Mouse (Mus musculus) liver, embryonic 12.5 days (tissue): ENCODE results near the gene Efcab5. TPM values are rescaled to one million over a fixed set of nuclear protein-coding genes. Genes with fewer than 3 reads are reported as not detected.

ENCODE experiments used
- ATAC-seq: fragments of 200-750 bp; cut with Nextera tagmentation; 2 replicates; pipeline ENCODE4 v1.8.0; 2017; ENCODE audit warnings: moderate number of reproducible peaks, mild to moderate bottlenecking, moderate library complexity
- H3K27ac ChIP-seq: fragments of 300-500 bp; sonication (generic); 2 replicates; pipeline ENCODE4 v1.5.1; 2016; ENCODE audit warnings: mild to moderate bottlenecking
- H3K27me3 ChIP-seq: fragments of 300-500 bp; sonication (generic); replicated peaks from 2 replicates; pipeline ENCODE4 v1.6.1; 2016; ENCODE audit warnings: mild to moderate bottlenecking, moderate library complexity
- H3K36me3 ChIP-seq: fragments of 300-500 bp; sonication (generic); 2 replicates; pipeline ENCODE4 v1.6.1; 2016; ENCODE audit warnings: mild to moderate bottlenecking, moderate library complexity
- H3K4me1 ChIP-seq: fragments of 300-500 bp; sonication (generic); 2 replicates; pipeline ENCODE4 v1.6.1; 2016
- H3K4me2 ChIP-seq: fragments of 300-500 bp; sonication (generic); 2 replicates; pipeline ENCODE4 v1.6.1; 2016; ENCODE audit warnings: mild to moderate bottlenecking, moderate library complexity
- H3K4me3 ChIP-seq: fragments of 300-500 bp; sonication (generic); 2 replicates; pipeline ENCODE4 v1.5.1; 2016; ENCODE audit warnings: mild to moderate bottlenecking, moderate library complexity
- H3K9ac ChIP-seq: fragments of 300-500 bp; sonication (generic); 2 replicates; pipeline ENCODE4 v1.6.1; 2016; ENCODE audit warnings: mild to moderate bottlenecking, moderate library complexity
- H3K9me3 ChIP-seq: fragments of 300-500 bp; sonication (generic); replicated peaks from 2 replicates; pipeline ENCODE4 v1.6.1; 2016; ENCODE audit warnings: mild to moderate bottlenecking, moderate library complexity
- WGBS: fragments of 180-500 bp; shearing (Covaris S2); methylation state at CpG from one replicate; pipeline ENCODE4 v1.1.7; 2016; ENCODE audit not compliant: insufficient replicate concordance; 5-methylcytosine and 5-hydroxymethylcytosine counted together
- polyA plus RNA-seq: library from polyadenylated mRNA; unstranded; fragments of >200 nt; fragmentation: Nextera tagmentation; extraction: Ambion mirVana; gene quantifications from 2 replicates; pipeline ENCODE4 v1.2.1, GENCODE M21; 2016

Gene Efcab5
- polyA plus RNA-seq = 0.11 and 0.17 TPM in 2 replicates

- Histone ChIP-seq H3K9ac (no peak within 1 kb of the TSS), H3K4me3 (no peak within 1 kb of the TSS), H3K4me1 (peaks cover 7% of the 10 kb centered on the region; the same call in 1 of the 2 replicates), H3K36me3 (no peaks in the 10 kb centered on the region), H3K27ac (no peak within 1 kb of the TSS), H3K27me3 (no peaks in the 10 kb centered on the region), H3K9me3 (no peaks in the 10 kb centered on the region), H3K4me2 (no peak within 1 kb of the TSS)
- WGBS = 81% methylated on average over 6 of the region's 6 CpGs
- no peak for ATAC-seq
These were observed at the start of gene Efcab5 for GRCm38 (mm10) chr11:77188868-77189267. Efcab5 (minus strand) TSS chr11:77188968.

- Histone ChIP-seq H3K4me2 (no peak overlapping the region), H3K27me3 (no peaks in the 10 kb centered on the region), H3K4me1 (peaks cover 4% of the 10 kb centered on the region), H3K27ac (no peak overlapping the region), H3K9me3 (no peaks in the 10 kb centered on the region), H3K9ac (no peak overlapping the region), H3K4me3 (no peak overlapping the region), H3K36me3 (no peaks in the 10 kb centered on the region)
- no peak for ATAC-seq
- 86% methylated on average over 1 of the region's 1 CpGs for WGBS
These were observed 46.5 kb upstream of the Efcab5 start for GRCm38 (mm10) chr11:77235267-77235666.

DNA sequence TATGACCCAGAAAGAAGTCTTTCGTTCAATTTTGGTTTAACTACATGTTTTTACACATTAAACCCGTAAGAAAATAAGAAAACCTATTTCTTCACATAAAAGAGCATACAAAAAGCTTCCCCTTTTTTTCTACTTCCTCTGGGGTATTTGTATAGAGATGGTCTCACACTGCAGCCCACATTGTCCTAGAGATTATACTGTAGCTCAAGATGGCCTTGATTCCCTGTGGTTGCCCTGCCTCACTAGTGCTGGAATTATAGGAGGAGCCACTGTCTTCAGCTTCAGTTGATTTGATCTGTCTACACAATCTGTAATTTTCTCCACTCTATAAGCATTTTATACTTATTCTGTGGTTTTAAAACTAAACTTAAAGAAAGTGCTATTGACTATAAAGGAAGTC is 42.7 kb upstream of the Efcab5 start:
- WGBS = 71% methylated on average over 2 of the region's 2 CpGs
- no peak for ATAC-seq
- H3K27ac ChIP-seq = no peak overlapping the region
- no peaks in the 10 kb centered on the region for H3K27me3 ChIP-seq
- H3K36me3 ChIP-seq = no peaks in the 10 kb centered on the region
- H3K9me3 ChIP-seq = no peaks in the 10 kb centered on the region
- H3K9ac ChIP-seq = no peak overlapping the region
- H3K4me1 ChIP-seq = no peaks in the 10 kb centered on the region
- H3K4me2 ChIP-seq = no peak overlapping the region
- no peak overlapping the region for H3K4me3 ChIP-seq

DNA sequence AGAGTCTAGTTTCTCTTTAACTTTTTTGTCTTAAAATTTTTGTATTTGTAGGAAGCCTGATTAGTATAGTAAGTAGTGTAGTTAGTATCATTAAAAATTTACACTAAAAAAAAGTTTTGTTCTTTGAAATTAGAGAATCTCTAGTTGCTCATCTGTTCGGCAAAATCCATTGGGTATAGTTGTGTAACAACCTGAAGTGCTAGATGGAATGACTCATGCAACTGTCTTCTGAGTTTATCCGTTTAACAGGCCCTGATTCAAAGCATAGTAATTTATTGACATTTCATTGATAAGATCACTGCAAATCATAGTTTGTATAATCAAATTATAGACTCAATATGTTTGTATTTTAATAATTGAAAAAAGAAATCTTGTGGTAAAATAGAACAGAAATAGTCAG is 42.0 kb upstream of the Efcab5 start:
- Histone ChIP-seq H3K4me2 (no peak overlapping the region), H3K9me3 (no peaks in the 10 kb centered on the region), H3K36me3 (no peaks in the 10 kb centered on the region), H3K4me1 (no peaks in the 10 kb centered on the region), H3K4me3 (no peak overlapping the region), H3K27me3 (no peaks in the 10 kb centered on the region), H3K27ac (no peak overlapping the region), H3K9ac (no peak overlapping the region)
- WGBS = 63% methylated on average over 2 of the region's 2 CpGs
- no peak for ATAC-seq

- peak overlapping the region; percentile 93 for H3K27ac ChIP-seq
- under 1% methylated on average over 11 of the region's 11 CpGs for WGBS
These were observed 28.0 kb upstream of the Efcab5 start for GRCm38 (mm10) chr11:77216761-77217130.

GRCm38 (mm10) chr11:77215951-77216760 is 27.4 kb upstream of the Efcab5 start, which contains the start of gene Ssh2:
Ssh2 (plus strand) TSS chr11:77216287.
- Histone ChIP-seq H3K9ac (peak within 1 kb of the TSS; percentile 95), H3K27ac (peak within 1 kb of the TSS; percentile 93), H3K36me3 (no peaks in the 10 kb centered on the region), H3K4me1 (peaks cover 32% of the 10 kb centered on the region), H3K27me3 (no peaks in the 10 kb centered on the region), H3K4me3 (peak within 1 kb of the TSS; percentile 80), H3K9me3 (no peaks in the 10 kb centered on the region), H3K4me2 (peak within 1 kb of the TSS; percentile 95)
- peak; percentile 86 for ATAC-seq
- WGBS = under 1% methylated on average over 76 of the region's 82 CpGs

More at GRCm38 (mm10) chr11:77216761-77217130, 28.0 kb upstream of the Efcab5 start:
- Histone ChIP-seq H3K9ac (peak overlapping the region; percentile 95), H3K36me3 (no peaks in the 10 kb centered on the region), H3K9me3 (no peaks in the 10 kb centered on the region), H3K27me3 (no peaks in the 10 kb centered on the region), H3K4me3 (peak overlapping the region; percentile 80), H3K4me1 (peaks cover 32% of the 10 kb centered on the region), H3K4me2 (peak overlapping the region; percentile 95)
- peak; percentile 69 for ATAC-seq

DNA sequence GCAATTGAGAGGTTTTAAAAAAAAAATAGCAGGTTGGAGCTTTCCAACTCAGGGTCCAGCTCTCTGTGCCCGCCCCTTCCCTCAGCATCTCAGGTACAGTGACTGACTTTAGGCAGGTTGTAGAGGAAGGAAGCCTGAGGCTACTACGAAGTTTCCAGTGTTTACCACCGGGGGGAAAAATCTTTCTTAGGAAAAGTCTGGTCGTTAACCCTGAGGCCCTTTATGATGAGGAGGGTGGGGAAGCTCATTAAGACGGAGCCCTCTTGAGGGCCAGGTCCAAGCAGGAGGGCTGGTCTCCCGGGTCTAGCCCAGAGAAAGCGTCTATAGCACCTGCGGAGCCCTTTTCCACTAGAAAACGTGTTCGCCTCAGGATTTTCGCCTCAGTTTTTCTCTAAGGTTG is 26.7 kb upstream of the Efcab5 start:
- Histone ChIP-seq H3K9me3 (no peaks in the 10 kb centered on the region), H3K27me3 (no peaks in the 10 kb centered on the region), H3K36me3 (no peaks in the 10 kb centered on the region), H3K4me3 (peak overlapping the region; percentile 80), H3K27ac (peak overlapping the region; percentile 93), H3K4me1 (peaks cover 32% of the 10 kb centered on the region), H3K9ac (peak overlapping the region; percentile 95), H3K4me2 (peak overlapping the region; percentile 95)
- WGBS = 3% methylated on average over 11 of the region's 11 CpGs
- ATAC-seq = peak; percentile 53; the same call in 1 of the 2 replicates

- Histone ChIP-seq H3K4me3 (no peak overlapping the region), H3K36me3 (no peaks in the 10 kb centered on the region), H3K4me1 (peaks cover 32% of the 10 kb centered on the region), H3K9me3 (no peaks in the 10 kb centered on the region), H3K9ac (no peak overlapping the region), H3K27ac (no peak overlapping the region), H3K27me3 (no peaks in the 10 kb centered on the region), H3K4me2 (peak overlapping the region; percentile 95)
- 0% methylated on average over 1 of the region's 1 CpGs for WGBS
- peak; percentile 43; the same call in 1 of the 2 replicates for ATAC-seq
These were observed 26.0 kb upstream of the Efcab5 start for GRCm38 (mm10) chr11:77214755-77215154.

DNA sequence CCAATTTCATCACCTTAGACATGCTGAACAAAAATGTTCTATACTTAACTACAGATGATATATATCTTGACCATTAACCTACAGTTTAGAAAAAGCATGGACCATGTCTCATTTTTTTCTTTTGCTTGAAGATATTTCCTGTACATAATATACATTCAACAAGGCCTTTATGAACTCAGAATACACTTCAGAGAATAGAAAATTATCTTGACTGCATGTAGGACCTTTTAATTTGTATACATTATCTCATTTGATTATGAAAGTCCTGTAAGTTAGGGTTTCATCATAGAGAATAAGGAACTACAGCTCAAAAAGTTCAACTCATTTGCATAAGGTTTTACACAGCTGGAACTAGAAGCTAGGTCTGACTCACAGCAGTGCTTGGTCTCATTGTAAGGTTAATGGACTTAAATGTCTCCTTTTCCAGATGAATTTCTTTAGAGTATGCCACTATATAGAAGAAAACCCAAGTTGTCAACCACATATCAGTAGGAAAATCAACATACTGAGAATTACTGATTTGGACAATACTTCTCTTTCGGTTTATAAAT is 25.4 kb upstream of the Efcab5 start:
- Histone ChIP-seq H3K9me3 (no peaks in the 10 kb centered on the region), H3K27me3 (no peaks in the 10 kb centered on the region), H3K27ac (no peak overlapping the region), H3K9ac (no peak overlapping the region), H3K4me1 (peaks cover 32% of the 10 kb centered on the region), H3K36me3 (no peaks in the 10 kb centered on the region), H3K4me2 (no peak overlapping the region), H3K4me3 (no peak overlapping the region)
- WGBS = 86% methylated on average over 1 of the region's 1 CpGs
- no peak for ATAC-seq

GRCm38 (mm10) chr11:77200703-77201102 is 11.9 kb upstream of the Efcab5 start:
- Histone ChIP-seq H3K9ac (no peak overlapping the region), H3K27me3 (no peaks in the 10 kb centered on the region), H3K4me1 (peaks cover 7% of the 10 kb centered on the region), H3K27ac (no peak overlapping the region), H3K9me3 (no peaks in the 10 kb centered on the region), H3K4me3 (no peak overlapping the region), H3K36me3 (no peaks in the 10 kb centered on the region), H3K4me2 (no peak overlapping the region)
- ATAC-seq = no peak
- 32% methylated on average over 1 of the region's 1 CpGs for WGBS

- H3K36me3 ChIP-seq = no peaks in the 10 kb centered on the region
- H3K4me1 ChIP-seq = peaks cover 7% of the 10 kb centered on the region
- no peak overlapping the region for H3K4me3 ChIP-seq
- H3K4me2 ChIP-seq = peak overlapping the region; percentile 14; the same call in 1 of the 2 replicates
- H3K27me3 ChIP-seq = no peaks in the 10 kb centered on the region
- H3K9ac ChIP-seq = no peak overlapping the region
- 32% methylated on average over 4 of the region's 4 CpGs for WGBS
- ATAC-seq = no peak
- H3K9me3 ChIP-seq = no peaks in the 10 kb centered on the region
- no peak overlapping the region for H3K27ac ChIP-seq
These were observed 10.9 kb upstream of the Efcab5 start for GRCm38 (mm10) chr11:77199636-77200035.
